Mouse (Mus musculus): ENCODE results near the gene Psapl1.
"Not testable (repeated sequence)": the region's sequence is repeated elsewhere in the genome, so short reads cannot be mapped to it uniquely, and the experiment has no call there.

Psapl1 gene

DNA sequence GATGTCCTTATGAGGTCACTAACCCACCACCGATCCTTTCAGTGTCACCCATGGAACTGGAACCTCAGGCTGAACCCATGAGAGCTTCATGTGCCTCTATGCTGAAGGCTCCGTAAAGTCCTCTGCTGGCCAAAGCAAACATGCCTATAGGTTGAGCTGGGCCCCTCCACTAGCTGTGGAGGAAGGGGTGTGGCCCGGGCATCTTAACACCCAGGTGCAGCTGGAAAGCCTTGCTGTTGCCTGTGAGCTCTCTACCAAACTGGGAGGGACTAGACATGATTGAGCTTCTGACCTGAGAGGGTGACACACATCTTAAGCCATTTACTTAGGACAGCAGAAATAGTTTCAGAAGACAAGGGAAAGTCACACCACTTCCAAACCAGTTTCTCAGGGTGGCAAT, 5.0 kb downstream of the Psapl1 start:
- no peak for DNase-seq

- DNase-seq = no peak
These were observed 9.5 kb downstream of the Psapl1 start for GRCm38 (mm10) chr5:36213310-36213709.

- no peak for DNase-seq
These were observed 16.3 kb downstream of the Psapl1 start for GRCm38 (mm10) chr5:36220105-36220504.

DNA sequence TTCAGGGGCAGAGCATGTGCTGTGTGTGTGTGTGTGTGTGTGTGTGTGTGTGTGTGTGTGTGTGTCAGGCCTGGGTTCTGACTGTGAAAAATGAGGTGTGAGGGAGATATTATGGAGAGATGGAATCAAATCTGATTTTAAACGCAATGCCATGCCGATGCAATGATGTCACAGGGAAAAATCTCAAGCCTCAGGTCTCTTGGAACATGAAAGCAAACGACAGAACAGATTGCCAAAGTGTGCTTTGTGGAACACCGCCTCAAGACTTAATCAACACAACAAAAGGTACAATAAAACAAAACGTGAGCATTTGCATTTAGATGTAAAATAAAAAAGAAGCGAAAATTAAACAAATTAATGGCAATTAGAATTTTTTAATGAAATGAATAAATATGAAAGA, 16.8 kb downstream of the Psapl1 start:
- DNase-seq = no peak

DNA sequence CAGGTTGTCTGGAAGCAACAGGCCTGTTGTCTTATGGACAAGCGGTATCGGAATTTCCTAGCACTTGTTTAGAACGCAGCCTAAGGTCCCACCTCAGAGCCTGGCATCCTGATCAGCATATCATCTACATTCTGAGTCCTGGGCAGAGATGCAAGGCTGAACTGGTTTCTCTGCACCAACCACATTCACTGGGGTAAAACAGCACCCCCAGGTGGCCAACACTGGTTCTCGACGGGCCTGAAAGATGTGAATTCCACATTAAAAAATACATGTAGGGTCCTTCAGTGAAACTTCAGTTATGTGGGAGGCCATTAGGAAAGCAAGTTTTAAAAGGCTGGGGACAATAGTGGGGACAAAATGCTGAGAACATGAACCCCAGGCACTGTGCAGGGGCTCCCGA, 20.0 kb downstream of the Psapl1 start:
- peak; percentile 26 for DNase-seq

- DNase-seq = no peak
These were observed 22.0 kb downstream of the Psapl1 start for GRCm38 (mm10) chr5:36225855-36226254.

DNA sequence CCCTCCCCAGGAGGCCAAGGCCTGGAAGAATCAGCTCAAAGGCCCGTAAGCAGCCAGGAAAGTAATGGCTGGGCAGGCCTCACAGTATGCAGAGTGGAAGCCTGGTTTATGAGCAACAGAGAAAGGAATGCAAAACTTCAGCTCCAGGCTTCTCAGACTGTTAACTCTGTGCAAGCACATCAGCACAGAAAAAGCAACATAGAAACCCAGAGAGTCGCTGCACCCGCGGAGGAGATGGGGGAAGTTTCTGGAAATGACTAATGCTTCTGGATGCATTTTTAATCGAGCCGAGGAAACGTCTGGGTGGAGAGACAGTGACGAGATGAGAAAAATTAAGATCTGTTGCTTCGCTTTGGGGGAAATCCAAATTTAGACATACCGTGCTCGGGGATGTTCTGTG, 22.5 kb downstream of the Psapl1 start:
- no peak for DNase-seq

DNA sequence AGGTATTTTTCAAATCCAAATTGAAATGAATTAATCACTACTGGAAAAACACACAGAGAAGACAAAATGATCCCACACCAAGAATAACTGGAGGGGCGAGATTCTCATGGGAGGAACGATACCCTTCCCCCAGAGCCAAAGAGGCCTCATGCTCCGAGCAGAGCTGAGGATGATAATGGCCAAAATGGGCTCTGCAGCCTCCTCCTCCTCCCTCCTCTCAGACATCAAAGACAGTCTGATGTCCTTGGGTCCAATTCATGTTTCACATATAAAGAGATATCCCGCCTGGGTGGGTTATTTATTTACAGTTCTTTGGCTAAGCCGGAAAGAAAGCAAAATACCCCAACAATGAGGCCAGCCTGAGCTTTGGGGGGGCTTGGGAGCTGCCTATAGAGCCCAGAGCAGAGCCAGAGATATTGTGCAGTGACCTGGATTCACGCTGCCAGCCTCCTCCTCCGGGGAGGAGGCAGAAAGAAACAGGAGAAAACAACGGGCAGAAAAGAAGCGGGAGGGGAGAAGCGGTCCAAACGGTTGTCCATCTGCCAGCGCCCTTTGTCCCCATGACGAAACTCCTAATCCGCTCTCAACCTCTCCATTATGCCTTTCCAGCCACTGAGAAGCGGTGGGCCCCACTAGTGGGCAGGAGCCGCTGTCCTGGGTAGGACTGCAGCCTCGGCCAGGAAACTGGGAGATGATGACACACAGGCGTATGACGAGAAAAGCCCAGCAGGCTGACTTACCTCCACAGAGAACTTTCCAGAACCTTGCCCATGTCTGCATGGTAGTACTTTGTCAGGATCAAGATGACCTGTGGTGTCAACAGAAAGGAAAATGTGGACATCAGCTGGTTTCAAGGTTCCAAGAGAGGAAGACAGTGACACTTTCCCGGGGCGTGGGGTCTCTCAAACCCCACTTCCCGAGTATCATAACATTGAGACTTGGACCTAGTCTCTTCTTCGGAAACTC, 24.9 kb downstream of the Psapl1 start:
- DNase-seq = no peak

DNA sequence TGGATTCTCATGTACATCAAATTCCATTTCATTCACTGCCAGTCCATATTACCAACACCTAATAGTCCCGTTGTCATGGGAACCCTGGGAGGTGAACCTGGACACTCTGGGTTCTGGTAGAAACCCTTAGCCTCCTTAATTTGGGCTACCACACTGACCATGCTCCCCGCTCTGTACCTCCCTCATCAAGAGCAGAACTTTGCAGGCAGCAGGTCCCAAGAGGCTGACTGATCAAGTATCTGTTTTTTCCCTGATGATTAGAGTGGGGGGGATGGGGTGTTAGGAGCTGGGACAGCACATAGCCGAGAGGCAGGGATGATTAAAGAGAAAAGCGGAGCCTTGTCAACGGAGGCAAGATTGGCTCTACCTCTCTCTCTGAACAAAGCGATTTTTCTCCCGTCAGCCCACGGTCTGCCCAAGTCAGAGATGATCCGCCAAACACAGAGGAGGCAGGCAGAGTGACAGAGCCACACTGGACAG, 26.5 kb downstream of the Psapl1 start:
- DNase-seq = no peak

DNA sequence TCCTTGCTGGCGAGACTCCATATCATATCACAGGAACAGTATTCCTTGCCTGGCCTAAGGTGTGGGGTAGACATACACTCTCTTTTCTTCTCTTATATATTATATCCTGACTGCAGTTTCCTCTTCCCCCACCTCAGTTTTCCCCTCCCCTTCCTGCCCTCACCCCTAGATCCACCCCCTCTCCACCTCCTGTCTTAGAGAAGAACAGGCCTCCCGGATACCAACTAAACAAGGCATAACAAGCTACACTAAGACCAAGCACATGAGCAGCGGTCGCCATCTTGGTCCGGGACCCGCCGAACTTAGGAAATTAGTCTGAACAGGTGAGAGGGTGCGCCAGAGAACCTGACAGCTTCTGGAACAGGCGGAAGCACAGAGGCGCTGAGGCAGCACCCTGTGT, 33.7 kb downstream of the Psapl1 start:
- not testable (repeated sequence) for DNase-seq

GRCm38 (mm10) chr5:36248022-36248421, 44.2 kb downstream of the Psapl1 start:
- DNase-seq = no peak

DNA sequence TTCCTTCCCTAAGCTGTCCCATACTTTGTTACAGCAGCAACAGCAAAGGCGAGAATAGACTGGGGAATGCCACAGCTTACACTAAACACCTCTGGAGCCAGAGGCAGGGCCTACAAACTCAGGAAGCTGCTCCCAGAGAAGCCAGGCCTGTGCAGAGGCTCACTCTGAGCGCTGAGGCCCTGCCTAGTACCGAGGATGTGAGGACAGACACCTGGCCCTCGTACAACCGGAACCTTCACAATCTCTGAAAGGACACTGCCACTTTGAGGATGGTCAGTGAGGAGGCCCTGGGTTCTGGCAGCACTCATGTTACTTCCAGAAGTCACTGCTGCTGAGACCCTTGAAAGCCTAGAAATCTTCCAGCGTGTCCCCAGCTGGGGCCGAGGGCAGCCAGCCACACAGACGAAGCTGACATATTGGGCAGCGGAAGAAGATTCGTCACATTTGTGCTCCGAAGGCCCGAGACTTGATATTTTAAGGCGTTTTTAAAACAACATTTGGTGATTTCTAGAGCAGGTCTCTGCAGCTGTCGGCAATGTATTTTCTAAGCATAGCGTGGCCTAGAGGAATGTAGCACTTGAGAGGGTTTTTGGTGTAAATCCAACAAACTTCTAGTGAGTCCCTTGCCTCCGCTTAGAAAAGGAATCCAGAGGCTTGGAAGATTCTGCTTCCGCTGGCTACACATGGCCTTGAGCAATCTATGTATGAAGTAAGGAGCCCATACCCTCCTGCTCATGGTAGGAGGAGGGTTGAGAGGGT, 49.1 kb downstream of the Psapl1 start:
- DNase-seq = no peak

DNA sequence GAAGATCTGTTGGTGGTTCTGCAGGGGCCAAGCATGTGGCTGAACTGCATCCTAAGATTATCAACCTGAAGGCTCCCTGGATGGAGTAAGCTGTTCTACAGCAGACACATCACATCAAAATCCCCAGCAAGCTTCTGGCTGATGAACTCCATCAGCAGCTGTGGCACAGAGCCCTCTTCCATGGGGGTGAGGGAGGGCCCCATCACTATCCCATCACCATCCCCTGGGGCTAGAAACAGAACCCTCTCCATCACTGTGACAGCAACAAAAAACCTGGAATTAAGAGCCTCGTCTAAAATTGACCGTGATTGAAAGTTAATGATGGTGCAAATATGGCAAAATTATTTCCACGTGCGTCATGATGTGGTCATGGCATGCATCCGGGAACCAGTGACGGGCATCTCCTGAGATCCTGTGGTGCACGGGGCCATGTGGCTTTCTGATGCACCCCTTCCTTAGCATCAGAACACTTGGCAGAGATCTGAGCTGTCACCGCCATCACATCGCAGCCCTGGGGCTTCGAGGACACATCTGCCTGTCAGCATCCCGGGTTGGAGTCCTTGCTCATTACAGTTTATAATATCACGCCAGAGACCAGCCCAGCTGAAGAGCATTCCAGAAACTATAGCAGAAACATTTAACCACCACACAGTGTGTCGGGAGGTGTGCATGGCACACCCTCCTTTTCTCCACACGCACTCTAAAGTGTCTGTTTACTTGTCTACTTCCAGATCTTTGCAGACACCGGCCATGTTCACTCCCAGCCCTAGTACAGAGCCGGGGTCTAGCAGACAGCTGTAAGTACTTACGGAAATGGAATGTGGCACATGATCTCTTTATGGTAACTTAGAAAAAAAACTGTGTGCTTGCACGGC, 51.1 kb downstream of the Psapl1 start:
- no peak for DNase-seq
